Comparison of ENCODE assay signal across 10 mouse cellular contexts in genomic region chr8:123482627-123483026, GRCm38 (mm10). TPM values are rescaled to one million over a fixed set of nuclear protein-coding genes. Genes with fewer than 3 reads are reported as not detected.
DNase-seq lines count a peak whose midpoint lies in the region; ATAC-seq and TF ChIP-seq lines count a peak whose summit lies in the region.
"Had no signal": no experiment of that assay in that cellular context is flagged by ENCODE, and none has a peak within 500 bp of the region (broad histone marks: within the 10 kb centered on the region; RNA-seq: fewer than 3 reads in every experiment).

No protein-coding gene starts in this region.

- WGBS in forebrain, postnatal 0 days = 82% methylated on average over 7 of the region's 7 CpGs
- WGBS in forebrain, embryonic 12.5 days = 83% methylated on average over 7 of the region's 7 CpGs
- 90% methylated on average over 7 of the region's 7 CpGs for whole genome bisulfite sequencing in lung, postnatal 0 days
- 85% methylated on average over 7 of the region's 7 CpGs for WGBS in stomach, postnatal 0 days

- H3K9me3 ChIP-seq in forebrain, postnatal 0 days (ENCODE audit: low read length) = no peaks in the 10 kb centered on the region
- no peaks in the 10 kb centered on the region for H3K9me3 ChIP-seq in forebrain, embryonic 12.5 days
- H3K9me3 ChIP-seq in lung, postnatal 0 days (ENCODE audit: low read length) = no peaks in the 10 kb centered on the region
- no peaks in the 10 kb centered on the region for H3K9me3 ChIP-seq in stomach, postnatal 0 days (ENCODE audit: control insufficient read depth, low read length)
- H3K9me3 ChIP-seq: embryonic facial prominence, embryonic 12.5 days; stomach, embryonic 15.5 days had no signal

- no peak overlapping the region for H3K4me2 ChIP-seq in forebrain, postnatal 0 days (ENCODE audit: low read depth)
- no peak overlapping the region for H3K4me2 ChIP-seq in forebrain, embryonic 12.5 days
- no peak overlapping the region for H3K4me2 ChIP-seq in lung, postnatal 0 days (replicated peaks; ENCODE audit: low read depth, low read length)
- H3K4me2 ChIP-seq in stomach, postnatal 0 days (replicated peaks; ENCODE audit: low read depth) = no peak overlapping the region
- H3K4me2 ChIP-seq: embryonic facial prominence, embryonic 12.5 days; stomach, embryonic 15.5 days had no signal

- DNase-seq in forebrain, postnatal 0 days = no peak
- peak; percentile 21 for DNase-seq in lung, postnatal 0 days (ENCODE audit: low spot score)
- DNase-seq in lung, postnatal 25 days (ENCODE audit: low spot score) = no peak
- peak; percentile 54 for DNase-seq in ZHBTc4 (ENCODE audit: low read depth, low spot score)
- DNase-seq in stomach, postnatal 0 days (ENCODE audit: low spot score) = no peak
- DNase-seq in right cerebral cortex, postnatal 36 days (ENCODE audit: low spot score in 2 of 2) = no peak

- TF ChIP-seq CTCF in forebrain, postnatal 0 days (IDR thresholded peaks at IDR 0.05; ENCODE audit: low read depth) = peak; percentile 19; the same call in 1 of the 2 replicates
- peak; percentile 61 for TF ChIP-seq CTCF in lung, postnatal 0 days (IDR thresholded peaks at IDR 0.05)
- peak; percentile 58 for TF ChIP-seq CTCF in stomach, postnatal 0 days (IDR thresholded peaks at IDR 0.05; ENCODE audit: low read depth)

- no peaks in the 10 kb centered on the region for H3K4me1 ChIP-seq in forebrain, postnatal 0 days (ENCODE audit: insufficient read depth)
- peaks cover 16% of the 10 kb centered on the region for H3K4me1 ChIP-seq in forebrain, embryonic 12.5 days
- H3K4me1 ChIP-seq in lung, postnatal 0 days (ENCODE audit: insufficient read depth, low read depth, low read length) = peaks cover 3% of the 10 kb centered on the region; the same call in 1 of the 2 replicates
- H3K4me1 ChIP-seq in stomach, postnatal 0 days (replicated peaks; ENCODE audit: control insufficient read depth, insufficient read depth) = peaks cover 3% of the 10 kb centered on the region; the same call in 1 of the 2 replicates

- TF ChIP-seq EP300 in lung, postnatal 0 days (IDR thresholded peaks at IDR 0.05) = no peak
- TF ChIP-seq EP300 in stomach, postnatal 0 days (optimal IDR thresholded peaks at IDR 0.05) = no peak

- no peaks in the 10 kb centered on the region for H3K27me3 ChIP-seq in forebrain, postnatal 0 days (ENCODE audit: insufficient read depth, low read length)
- no peaks in the 10 kb centered on the region for H3K27me3 ChIP-seq in forebrain, embryonic 12.5 days
- no peaks in the 10 kb centered on the region for H3K27me3 ChIP-seq in lung, postnatal 0 days (replicated peaks; ENCODE audit: insufficient read depth, low read length)
- no peaks in the 10 kb centered on the region for H3K27me3 ChIP-seq in stomach, postnatal 0 days (ENCODE audit: control insufficient read depth, insufficient read depth, low read length)
- H3K27me3 ChIP-seq: embryonic facial prominence, embryonic 12.5 days; stomach, embryonic 15.5 days had no signal

- no peak overlapping the region for H3K27ac ChIP-seq in forebrain, postnatal 0 days (ENCODE audit: low read depth, low read length)
- H3K27ac ChIP-seq in forebrain, embryonic 12.5 days = no peak overlapping the region
- no peak overlapping the region for H3K27ac ChIP-seq in lung, postnatal 0 days (ENCODE audit: low read length)
- no peak overlapping the region for H3K27ac ChIP-seq in stomach, postnatal 0 days (replicated peaks)
- H3K27ac ChIP-seq: embryonic facial prominence, embryonic 12.5 days; stomach, embryonic 15.5 days had no signal

- no peak for ATAC-seq in forebrain, postnatal 0 days
- no peak for ATAC-seq in forebrain, embryonic 12.5 days (ENCODE audit: low FRiP score)
- no peak for ATAC-seq in lung, postnatal 0 days
- ATAC-seq in stomach, postnatal 0 days (ENCODE audit: low FRiP score, low TSS enrichment) = no peak
- no peak for ATAC-seq in megakaryocyte progenitor cell, adult 5-6 weeks (replicated peaks; ENCODE audit: poor library complexity)

- H3K9ac ChIP-seq in forebrain, postnatal 0 days = no peak overlapping the region
- no peak overlapping the region for H3K9ac ChIP-seq in forebrain, embryonic 12.5 days
- no peak overlapping the region for H3K9ac ChIP-seq in lung, postnatal 0 days (replicated peaks; ENCODE audit: low read depth)
- H3K9ac ChIP-seq in stomach, postnatal 0 days (ENCODE audit: low read length) = no peak overlapping the region
- H3K9ac ChIP-seq: embryonic facial prominence, embryonic 12.5 days; stomach, embryonic 15.5 days had no signal

- no peak overlapping the region for H3K4me3 ChIP-seq in forebrain, postnatal 0 days (ENCODE audit: low read depth, low read length)
- no peak overlapping the region for H3K4me3 ChIP-seq in forebrain, embryonic 12.5 days (replicated peaks)
- H3K4me3 ChIP-seq in lung, postnatal 0 days (ENCODE audit: low read depth, low read length) = no peak overlapping the region
- no peak overlapping the region for H3K4me3 ChIP-seq in stomach, postnatal 0 days (ENCODE audit: low read depth, low read length)
- H3K4me3 ChIP-seq: embryonic facial prominence, embryonic 12.5 days; stomach, embryonic 15.5 days had no signal

- H3K36me3 ChIP-seq in forebrain, postnatal 0 days (ENCODE audit: insufficient read depth) = peaks cover 47% of the 10 kb centered on the region
- H3K36me3 ChIP-seq in forebrain, embryonic 12.5 days (replicated peaks) = peaks cover 68% of the 10 kb centered on the region
- peaks cover 36% of the 10 kb centered on the region for H3K36me3 ChIP-seq in lung, postnatal 0 days (ENCODE audit: insufficient read depth, low read length)
- H3K36me3 ChIP-seq in stomach, postnatal 0 days (ENCODE audit: control insufficient read depth, insufficient read depth, low read length) = peaks cover 22% of the 10 kb centered on the region

RNA-seq across cellular contexts. Expression of gene Afg3l1, which starts 4.9 kb away (rescaled TPM):
- total RNA-seq in forebrain, postnatal 0 days (2014; rRNA removed) = 14.7 and 20.1 TPM in 2 replicates
- 32.0 and 40.7 TPM in 2 replicates for polyA plus RNA-seq in forebrain, postnatal 0 days (2015; fragmentation: Nextera tagmentation; extraction: Ambion mirVana)
- polyA plus RNA-seq in forebrain, embryonic 12.5 days (2016; fragmentation: Nextera tagmentation; extraction: Ambion mirVana) = 69.7 and 71.1 TPM in 2 replicates
- 28.3 and 32.1 TPM in 2 replicates for polyA plus RNA-seq in lung, postnatal 0 days (2015; fragmentation: Nextera tagmentation; extraction: Ambion mirVana)
- polyA plus RNA-seq in stomach, postnatal 0 days (2015; fragmentation: Nextera tagmentation; extraction: Ambion mirVana) = 28.1 and 28.4 TPM in 2 replicates
- total RNA-seq in megakaryocyte progenitor cell, adult 5-6 weeks (2015) = 12.1 and 16.1 TPM in 2 replicates
- 20.9 and 21.9 TPM in 2 replicates for total RNA-seq in megakaryocyte progenitor cell, adult 5-6 weeks (2017)

RNA-seq across cellular contexts. Expression of gene Dbndd1, which starts 32.6 kb away (rescaled TPM):
- 69.5 and 106 TPM in 2 replicates for total RNA-seq in forebrain, postnatal 0 days (2014; rRNA removed)
- 70.8 and 74.5 TPM in 2 replicates for polyA plus RNA-seq in forebrain, postnatal 0 days (2015; fragmentation: Nextera tagmentation; extraction: Ambion mirVana)
- polyA plus RNA-seq in forebrain, embryonic 12.5 days (2016; fragmentation: Nextera tagmentation; extraction: Ambion mirVana) = 38.8 and 42.6 TPM in 2 replicates
- polyA plus RNA-seq in lung, postnatal 0 days (2015; fragmentation: Nextera tagmentation; extraction: Ambion mirVana) = 1.7 and 1.8 TPM in 2 replicates
- polyA plus RNA-seq in stomach, postnatal 0 days (2015; fragmentation: Nextera tagmentation; extraction: Ambion mirVana) = 0.89 and 1.4 TPM in 2 replicates
- not detected in 2 replicates for total RNA-seq in megakaryocyte progenitor cell, adult 5-6 weeks (2015)
- total RNA-seq in megakaryocyte progenitor cell, adult 5-6 weeks (2017) = not detected in 2 replicates

RNA-seq across cellular contexts. Expression of gene Gas8, which starts 36.0 kb away (rescaled TPM):
- total RNA-seq in forebrain, postnatal 0 days (2014; rRNA removed) = 32.7 and 33.7 TPM in 2 replicates
- 46.2 and 51.9 TPM in 2 replicates for polyA plus RNA-seq in forebrain, postnatal 0 days (2015; fragmentation: Nextera tagmentation; extraction: Ambion mirVana)
- polyA plus RNA-seq in forebrain, embryonic 12.5 days (2016; fragmentation: Nextera tagmentation; extraction: Ambion mirVana) = 41.0 and 41.3 TPM in 2 replicates
- 19.6 and 21.5 TPM in 2 replicates for polyA plus RNA-seq in lung, postnatal 0 days (2015; fragmentation: Nextera tagmentation; extraction: Ambion mirVana)
- 10.6 and 11.3 TPM in 2 replicates for polyA plus RNA-seq in stomach, postnatal 0 days (2015; fragmentation: Nextera tagmentation; extraction: Ambion mirVana)
- 3.1 and 3.2 TPM in 2 replicates for total RNA-seq in megakaryocyte progenitor cell, adult 5-6 weeks (2015)
- total RNA-seq in megakaryocyte progenitor cell, adult 5-6 weeks (2017) = 17.2 and 18.0 TPM in 2 replicates

RNA-seq across cellular contexts. Expression of gene Def8, which starts 59.3 kb away (rescaled TPM):
- total RNA-seq in forebrain, postnatal 0 days (2014; rRNA removed) = 35.8 and 41.4 TPM in 2 replicates
- polyA plus RNA-seq in forebrain, postnatal 0 days (2015; fragmentation: Nextera tagmentation; extraction: Ambion mirVana) = 35.0 and 36.4 TPM in 2 replicates
- polyA plus RNA-seq in forebrain, embryonic 12.5 days (2016; fragmentation: Nextera tagmentation; extraction: Ambion mirVana) = 42.9 and 46.6 TPM in 2 replicates
- polyA plus RNA-seq in lung, postnatal 0 days (2015; fragmentation: Nextera tagmentation; extraction: Ambion mirVana) = 11.2 and 11.6 TPM in 2 replicates
- polyA plus RNA-seq in stomach, postnatal 0 days (2015; fragmentation: Nextera tagmentation; extraction: Ambion mirVana) = 20.6 and 22.5 TPM in 2 replicates
- total RNA-seq in megakaryocyte progenitor cell, adult 5-6 weeks (2015) = 30.0 and 33.6 TPM in 2 replicates
- total RNA-seq in megakaryocyte progenitor cell, adult 5-6 weeks (2017) = 47.5 and 63.1 TPM in 2 replicates

Comparison
In these comparisons a context has a peak if more than half of its experiments do, and no peak if none do; other contexts are left out.
1. DNase-seq: peak in lung, postnatal 0 days (single experiment) and ZHBTc4 (single experiment); none in forebrain, postnatal 0 days (single experiment), lung, postnatal 25 days (single experiment), stomach, postnatal 0 days (single experiment) and right cerebral cortex, postnatal 36 days (0 of 2).
2. RNA of gene Dbndd1, which starts 32.6 kb away (polyA plus RNA-seq): 70.8 to 74.5 TPM in forebrain, postnatal 0 days and 38.8 to 42.6 TPM in forebrain, embryonic 12.5 days; 1.7 to 1.8 TPM in lung, postnatal 0 days and 0.89 to 1.4 TPM in stomach, postnatal 0 days; every median in the first group is over 10 times any median in the second.
3. Peak in every context shown above with its lines, with median percentiles within 50 percentile points of each other: CTCF ChIP-seq.